Mouse (Mus musculus) cerebellum, adult 2 months (tissue): Measurements from ENCODE around the gene Gps1.

Source experiments
- CTCF ChIP-seq: fragments of 200-500 bp; IDR thresholded peaks from 2 replicates; pipeline ENCODE4 v1.5.1; 2011; ENCODE audit warnings: low read depth, mild to moderate bottlenecking, control low read depth, low read length, moderate library complexity, borderline replicate concordance; ENCODE audit not compliant: insufficient read depth
- POLR2A ChIP-seq: fragments of 200-500 bp; IDR thresholded peaks from 2 replicates; pipeline ENCODE4 v1.6.1; 2011; ENCODE audit warnings: low read length, control low read depth, borderline replicate concordance; ENCODE audit not compliant: insufficient read depth

GRCm38 (mm10) chr11:120800061-120800904 lies 16.2 kb downstream of the Gps1 start:
- TF ChIP-seq CTCF (peak; percentile 81), POLR2A (no peak)
